Mouse (Mus musculus): ENCODE results near the gene Arid1b. TPM values are rescaled to one million over a fixed set of nuclear protein-coding genes. Genes with fewer than 3 reads are reported as not detected.
A peak's percentile ranks its signal among the peaks of the same experiment; 100 is the strongest.

Gene Arid1b
- polyA plus RNA-seq, 1 experiment from 2014 or later = 5.8 TPM

GRCm38 (mm10) chr17:5330644-5331043, 336.5 kb downstream of the Arid1b start:
- no peak overlapping the region for H3K27ac ChIP-seq (ENCODE audit: low read length)
- H3K27me3 ChIP-seq (replicated peaks; ENCODE audit: control insufficient read depth, insufficient read depth, low read length) = no peaks in the 10 kb centered on the region
- H3K9me3 ChIP-seq (ENCODE audit: control insufficient read depth, low read length) = no peaks in the 10 kb centered on the region
- no peak overlapping the region for H3K9ac ChIP-seq (ENCODE audit: low read depth, low read length)
- 0 out of 2 replicates have a peak, but pooled peaks cover under 1% of the 10 kb centered on the region for H3K4me1 ChIP-seq (ENCODE audit: control insufficient read depth, insufficient read depth, low read length)
- no peak for ATAC-seq
- no peak overlapping the region for H3K4me2 ChIP-seq (ENCODE audit: low read depth, low read length)
- no peak overlapping the region for H3K4me3 ChIP-seq (ENCODE audit: low read length)
- H3K36me3 ChIP-seq (ENCODE audit: control insufficient read depth, insufficient read depth, low read length) = peaks cover 8% of the 10 kb centered on the region; the same call in 1 of the 2 replicates
- 94% methylated on average over 7 of the region's 7 CpGs for WGBS

GRCm38 (mm10) chr17:5331387-5331786, 337.3 kb downstream of the Arid1b start:
- H3K9me3 ChIP-seq (ENCODE audit: control insufficient read depth, low read length) = no peaks in the 10 kb centered on the region
- H3K4me2 ChIP-seq (ENCODE audit: low read depth, low read length) = no peak overlapping the region
- H3K27me3 ChIP-seq (replicated peaks; ENCODE audit: control insufficient read depth, insufficient read depth, low read length) = no peaks in the 10 kb centered on the region
- H3K36me3 ChIP-seq (ENCODE audit: control insufficient read depth, insufficient read depth, low read length) = peaks cover 10% of the 10 kb centered on the region
- H3K4me1 ChIP-seq (ENCODE audit: control insufficient read depth, insufficient read depth, low read length) = no peaks in the 10 kb centered on the region
- H3K27ac ChIP-seq (ENCODE audit: low read length) = no peak overlapping the region
- no peak for ATAC-seq
- 78% methylated on average over 1 of the region's 1 CpGs for WGBS
- H3K4me3 ChIP-seq (ENCODE audit: low read length) = no peak overlapping the region
- no peak overlapping the region for H3K9ac ChIP-seq (ENCODE audit: low read depth, low read length)

- Histone ChIP-seq H3K36me3 (ENCODE audit: control insufficient read depth, insufficient read depth, low read length) (peaks cover 16% of the 10 kb centered on the region), H3K27ac (ENCODE audit: low read length) (no peak overlapping the region), H3K4me3 (ENCODE audit: low read length) (no peak overlapping the region), H3K9me3 (ENCODE audit: control insufficient read depth, low read length) (no peaks in the 10 kb centered on the region), H3K9ac (ENCODE audit: low read depth, low read length) (no peak overlapping the region), H3K4me1 (ENCODE audit: control insufficient read depth, insufficient read depth, low read length) (no peaks in the 10 kb centered on the region), H3K4me2 (ENCODE audit: low read depth, low read length) (no peak overlapping the region), H3K27me3 (replicated peaks; ENCODE audit: control insufficient read depth, insufficient read depth, low read length) (no peaks in the 10 kb centered on the region)
- no peak for ATAC-seq
- 84% methylated on average over 7 of the region's 7 CpGs for WGBS
Measured at GRCm38 (mm10) chr17:5334567-5334966, 340.4 kb downstream of the Arid1b start.

GRCm38 (mm10) chr17:5344426-5344825, 350.3 kb downstream of the Arid1b start:
- Histone ChIP-seq H3K4me2 (ENCODE audit: low read depth, low read length) (no peak overlapping the region), H3K4me1 (ENCODE audit: control insufficient read depth, insufficient read depth, low read length) (no peaks in the 10 kb centered on the region), H3K9ac (ENCODE audit: low read depth, low read length) (no peak overlapping the region), H3K4me3 (ENCODE audit: low read length) (no peak overlapping the region), H3K27ac (ENCODE audit: low read length) (no peak overlapping the region), H3K36me3 (ENCODE audit: control insufficient read depth, insufficient read depth, low read length) (peaks cover 18% of the 10 kb centered on the region), H3K9me3 (ENCODE audit: control insufficient read depth, low read length) (no peaks in the 10 kb centered on the region), H3K27me3 (replicated peaks; ENCODE audit: control insufficient read depth, insufficient read depth, low read length) (no peaks in the 10 kb centered on the region)
- 95% methylated on average over 1 of the region's 1 CpGs for WGBS
- ATAC-seq = no peak

GRCm38 (mm10) chr17:5345810-5346209, 351.7 kb downstream of the Arid1b start:
- no peak overlapping the region for H3K4me3 ChIP-seq (ENCODE audit: low read length)
- H3K4me2 ChIP-seq (ENCODE audit: low read depth, low read length) = no peak overlapping the region
- no peaks in the 10 kb centered on the region for H3K4me1 ChIP-seq (ENCODE audit: control insufficient read depth, insufficient read depth, low read length)
- H3K27me3 ChIP-seq (replicated peaks; ENCODE audit: control insufficient read depth, insufficient read depth, low read length) = no peaks in the 10 kb centered on the region
- no peaks in the 10 kb centered on the region for H3K9me3 ChIP-seq (ENCODE audit: control insufficient read depth, low read length)
- WGBS = 81% methylated on average over 5 of the region's 5 CpGs
- ATAC-seq = no peak
- H3K36me3 ChIP-seq (ENCODE audit: control insufficient read depth, insufficient read depth, low read length) = peaks cover 15% of the 10 kb centered on the region
- H3K9ac ChIP-seq (ENCODE audit: low read depth, low read length) = no peak overlapping the region
- H3K27ac ChIP-seq (ENCODE audit: low read length) = no peak overlapping the region

GRCm38 (mm10) chr17:5352901-5353300, 358.8 kb downstream of the Arid1b start:
- WGBS = 63% methylated on average over 5 of the region's 5 CpGs
- no peaks in the 10 kb centered on the region for H3K4me1 ChIP-seq (ENCODE audit: control insufficient read depth, insufficient read depth, low read length)
- no peak overlapping the region for H3K27ac ChIP-seq (ENCODE audit: low read length)
- no peaks in the 10 kb centered on the region for H3K9me3 ChIP-seq (ENCODE audit: control insufficient read depth, low read length)
- no peak overlapping the region for H3K9ac ChIP-seq (ENCODE audit: low read depth, low read length)
- no peak for ATAC-seq
- no peaks in the 10 kb centered on the region for H3K36me3 ChIP-seq (ENCODE audit: control insufficient read depth, insufficient read depth, low read length)
- H3K4me3 ChIP-seq (ENCODE audit: low read length) = no peak overlapping the region
- H3K27me3 ChIP-seq (replicated peaks; ENCODE audit: control insufficient read depth, insufficient read depth, low read length) = no peaks in the 10 kb centered on the region
- no peak overlapping the region for H3K4me2 ChIP-seq (ENCODE audit: low read depth, low read length)

GRCm38 (mm10) chr17:5360759-5361158, 366.6 kb downstream of the Arid1b start:
- no peak for ATAC-seq
- no peaks in the 10 kb centered on the region for H3K4me1 ChIP-seq (ENCODE audit: control insufficient read depth, insufficient read depth, low read length)
- H3K9ac ChIP-seq (ENCODE audit: low read depth, low read length) = no peak overlapping the region
- no peak overlapping the region for H3K27ac ChIP-seq (ENCODE audit: low read length)
- 70% methylated on average over 2 of the region's 2 CpGs for WGBS
- no peaks in the 10 kb centered on the region for H3K9me3 ChIP-seq (ENCODE audit: control insufficient read depth, low read length)
- no peak overlapping the region for H3K4me3 ChIP-seq (ENCODE audit: low read length)
- H3K27me3 ChIP-seq (replicated peaks; ENCODE audit: control insufficient read depth, insufficient read depth, low read length) = no peaks in the 10 kb centered on the region
- H3K36me3 ChIP-seq (ENCODE audit: control insufficient read depth, insufficient read depth, low read length) = no peaks in the 10 kb centered on the region
- no peak overlapping the region for H3K4me2 ChIP-seq (ENCODE audit: low read depth, low read length)

- H3K27ac ChIP-seq (ENCODE audit: low read length) = no peak overlapping the region
- H3K4me2 ChIP-seq (ENCODE audit: low read depth, low read length) = no peak overlapping the region
- no peaks in the 10 kb centered on the region for H3K9me3 ChIP-seq (ENCODE audit: control insufficient read depth, low read length)
- 38% methylated on average over 8 of the region's 8 CpGs for WGBS
- no peaks in the 10 kb centered on the region for H3K27me3 ChIP-seq (replicated peaks; ENCODE audit: control insufficient read depth, insufficient read depth, low read length)
- peak; percentile 56 for ATAC-seq
- H3K4me1 ChIP-seq (ENCODE audit: control insufficient read depth, insufficient read depth, low read length) = no peaks in the 10 kb centered on the region
- H3K4me3 ChIP-seq (ENCODE audit: low read length) = no peak overlapping the region
- H3K9ac ChIP-seq (ENCODE audit: low read depth, low read length) = no peak overlapping the region
- H3K36me3 ChIP-seq (ENCODE audit: control insufficient read depth, insufficient read depth, low read length) = no peaks in the 10 kb centered on the region
Measured at GRCm38 (mm10) chr17:5365992-5366398, 371.9 kb downstream of the Arid1b start.

GRCm38 (mm10) chr17:5371032-5371431, 376.9 kb downstream of the Arid1b start:
- Histone ChIP-seq H3K27me3 (replicated peaks; ENCODE audit: control insufficient read depth, insufficient read depth, low read length) (no peaks in the 10 kb centered on the region), H3K4me3 (ENCODE audit: low read length) (no peak overlapping the region), H3K36me3 (ENCODE audit: control insufficient read depth, insufficient read depth, low read length) (no peaks in the 10 kb centered on the region), H3K9me3 (ENCODE audit: control insufficient read depth, low read length) (no peaks in the 10 kb centered on the region), H3K9ac (ENCODE audit: low read depth, low read length) (no peak overlapping the region), H3K27ac (ENCODE audit: low read length) (no peak overlapping the region), H3K4me2 (ENCODE audit: low read depth, low read length) (no peak overlapping the region), H3K4me1 (ENCODE audit: control insufficient read depth, insufficient read depth, low read length) (no peaks in the 10 kb centered on the region)
- no peak for ATAC-seq
- WGBS = 66% methylated on average over 4 of the region's 4 CpGs

- Histone ChIP-seq H3K27me3 (replicated peaks; ENCODE audit: control insufficient read depth, insufficient read depth, low read length) (no peaks in the 10 kb centered on the region), H3K9me3 (ENCODE audit: control insufficient read depth, low read length) (no peaks in the 10 kb centered on the region), H3K27ac (ENCODE audit: low read length) (no peak overlapping the region), H3K4me2 (ENCODE audit: low read depth, low read length) (no peak overlapping the region), H3K4me3 (ENCODE audit: low read length) (no peak overlapping the region), H3K36me3 (ENCODE audit: control insufficient read depth, insufficient read depth, low read length) (no peaks in the 10 kb centered on the region), H3K9ac (ENCODE audit: low read depth, low read length) (no peak overlapping the region), H3K4me1 (ENCODE audit: control insufficient read depth, insufficient read depth, low read length) (no peaks in the 10 kb centered on the region)
- no peak for ATAC-seq
- 60% methylated on average over 7 of the region's 7 CpGs for WGBS
Measured at GRCm38 (mm10) chr17:5371521-5371920, 377.4 kb downstream of the Arid1b start.

Data from intestine, embryonic 16.5 days (tissue).